Mouse (Mus musculus) brain, embryonic 14.5 days (tissue): ENCODE measurements at regions not wholly inside any gene's neighbourhood (a gene's known extent, or its start where the extent isn't known, plus 50 kb on each side); places are given as distances from the start of the nearest gene placed in this dataset.

Experiments
- CTCF ChIP-seq: fragments of 200-500 bp; IDR thresholded peaks from 2 replicates; pipeline ENCODE4 v1.5.1; 2012; ENCODE audit warnings: inconsistent platforms, mild to moderate bottlenecking, moderate library complexity, borderline replicate concordance; ENCODE audit not compliant: insufficient read depth, insufficient read length; ENCODE audit errors: extremely low read depth
- POLR2A ChIP-seq: fragments of 200-500 bp; IDR thresholded peaks from 2 replicates; pipeline ENCODE4 v1.6.1; 2012; ENCODE audit warnings: mild to moderate bottlenecking, inconsistent platforms, borderline replicate concordance; ENCODE audit not compliant: poor library complexity, insufficient read depth, insufficient read length, severe bottlenecking; ENCODE audit errors: extremely low read depth

- TF ChIP-seq CTCF (no peak), POLR2A (no peak)
These were observed 110.2 kb upstream of the Nampt start for GRCm38 (mm10) chr12:32709188-32709587.
